Mouse (Mus musculus) limb, embryonic 12.5 days (tissue): Measurements from ENCODE around the gene Nfasc. TPM values are rescaled to one million over a fixed set of nuclear protein-coding genes. Genes with fewer than 3 reads are reported as not detected.

Source experiments
- ATAC-seq: fragments of 200-750 bp; cut with Nextera tagmentation; 2 replicates; pipeline ENCODE4 v1.8.0; 2017; ENCODE audit warnings: low read depth, moderate TSS enrichment; ENCODE audit not compliant: insufficient number of reproducible peaks, insufficient read depth, low FRiP score, low TSS enrichment
- H3K27ac ChIP-seq: fragments of 300-500 bp; sonication (generic); 2 replicates; pipeline ENCODE4 v1.5.1; 2016; ENCODE audit warnings: mild to moderate bottlenecking, moderate library complexity
- H3K27me3 ChIP-seq: fragments of 300-500 bp; sonication (generic); 2 replicates; pipeline ENCODE4 v1.6.1; 2016; ENCODE audit warnings: mild to moderate bottlenecking, moderate library complexity
- H3K36me3 ChIP-seq: fragments of 300-500 bp; sonication (generic); 2 replicates; pipeline ENCODE4 v1.6.1; 2016; ENCODE audit warnings: mild to moderate bottlenecking, moderate library complexity
- H3K4me1 ChIP-seq: fragments of 300-500 bp; sonication (generic); replicated peaks from 2 replicates; pipeline ENCODE4 v1.6.1; 2016
- H3K4me2 ChIP-seq: fragments of 300-500 bp; sonication (generic); 2 replicates; pipeline ENCODE4 v1.6.1; 2016; ENCODE audit warnings: mild to moderate bottlenecking, moderate library complexity
- H3K4me3 ChIP-seq: fragments of 300-500 bp; sonication (generic); replicated peaks from 2 replicates; pipeline ENCODE4 v1.5.1; 2016; ENCODE audit warnings: mild to moderate bottlenecking
- H3K9ac ChIP-seq: fragments of 300-500 bp; sonication (generic); replicated peaks from 2 replicates; pipeline ENCODE4 v1.6.1; 2016; ENCODE audit warnings: mild to moderate bottlenecking, moderate library complexity
- H3K9me3 ChIP-seq: fragments of 300-500 bp; sonication (generic); 2 replicates; pipeline ENCODE4 v1.6.1; 2016; ENCODE audit warnings: mild to moderate bottlenecking, moderate library complexity
- WGBS: fragments of 180-500 bp; shearing (Covaris S2); methylation state at CpG from one replicate; pipeline ENCODE4 v1.1.7; 2016; 5-methylcytosine and 5-hydroxymethylcytosine counted together
- polyA plus RNA-seq: library from polyadenylated mRNA; unstranded; fragments of >200 nt; fragmentation: Nextera tagmentation; extraction: Ambion mirVana; gene quantifications from 2 replicates; pipeline ENCODE4 v1.2.1, GENCODE M21; 2016

The Nfasc gene
- polyA plus RNA-seq, 1 experiment from 2014 or later, result 0.81 TPM

GRCm38 (mm10) chr1:132694007-132694406 lies 47.6 kb downstream of the Nfasc start:
- Histone ChIP-seq H3K4me2 (no peak overlapping the region), H3K9ac (no peak overlapping the region), H3K27ac (no peak overlapping the region), H3K36me3 (no peaks in the 10 kb centered on the region), H3K4me3 (no peak overlapping the region), H3K9me3 (no peaks in the 10 kb centered on the region), H3K4me1 (peaks cover 29% of the 10 kb centered on the region), H3K27me3 (peaks cover 34% of the 10 kb centered on the region)
- ATAC-seq, result no peak
- 39% methylated on average over 9 of the region's 9 CpGs for WGBS

GRCm38 (mm10) chr1:132689181-132689580 lies 52.4 kb downstream of the Nfasc start:
- ATAC-seq, result peak; percentile 37; the same call in 1 of the 2 replicates
- peaks cover 24% of the 10 kb centered on the region for H3K4me1 ChIP-seq
- H3K9ac ChIP-seq, result no peak overlapping the region
- H3K9me3 ChIP-seq, result no peaks in the 10 kb centered on the region
- no peaks in the 10 kb centered on the region for H3K36me3 ChIP-seq
- 11% methylated on average over 3 of the region's 3 CpGs for WGBS
- H3K27ac ChIP-seq, result peak overlapping the region; percentile 13; the same call in 1 of the 2 replicates
- H3K4me2 ChIP-seq, result no peak overlapping the region
- H3K27me3 ChIP-seq, result peaks cover 45% of the 10 kb centered on the region
- H3K4me3 ChIP-seq, result no peak overlapping the region

GRCm38 (mm10) chr1:132678935-132679334 lies 62.7 kb downstream of the Nfasc start:
- H3K4me1 ChIP-seq, result no peaks in the 10 kb centered on the region

GRCm38 (mm10) chr1:132678076-132678475 lies 63.5 kb downstream of the Nfasc start:
- no peak overlapping the region for H3K9ac ChIP-seq
- no peak overlapping the region for H3K4me3 ChIP-seq
- WGBS, result 37% methylated on average over 5 of the region's 5 CpGs
- H3K27ac ChIP-seq, result no peak overlapping the region
- H3K36me3 ChIP-seq, result no peaks in the 10 kb centered on the region
- no peak overlapping the region for H3K4me2 ChIP-seq
- ATAC-seq, result no peak
- H3K9me3 ChIP-seq, result peaks cover 6% of the 10 kb centered on the region; the same call in 1 of the 2 replicates
- H3K27me3 ChIP-seq, result peaks cover 26% of the 10 kb centered on the region
- no peaks in the 10 kb centered on the region for H3K4me1 ChIP-seq

More at GRCm38 (mm10) chr1:132678935-132679334, 62.7 kb downstream of the Nfasc start:
- no peak overlapping the region for H3K4me2 ChIP-seq
- ATAC-seq, result no peak
- H3K27ac ChIP-seq, result no peak overlapping the region
- no peak overlapping the region for H3K4me3 ChIP-seq
- no peaks in the 10 kb centered on the region for H3K36me3 ChIP-seq
- peaks cover 6% of the 10 kb centered on the region; the same call in 1 of the 2 replicates for H3K9me3 ChIP-seq
- H3K9ac ChIP-seq, result no peak overlapping the region
- WGBS, result 80% methylated on average over 12 of the region's 12 CpGs
- H3K27me3 ChIP-seq, result peaks cover 26% of the 10 kb centered on the region

- Histone ChIP-seq H3K27me3 (peaks cover 4% of the 10 kb centered on the region; the same call in 1 of the 2 replicates), H3K4me1 (peaks cover 3% of the 10 kb centered on the region; the same call in 1 of the 2 replicates), H3K36me3 (no peaks in the 10 kb centered on the region), H3K4me3 (no peak overlapping the region), H3K4me2 (no peak overlapping the region), H3K9me3 (no peaks in the 10 kb centered on the region), H3K9ac (no peak overlapping the region), H3K27ac (no peak overlapping the region)
- no peak for ATAC-seq
- 90% methylated on average over 3 of the region's 3 CpGs for WGBS
Measured at GRCm38 (mm10) chr1:132672704-132673103, 68.9 kb downstream of the Nfasc start.

- Histone ChIP-seq H3K4me1 (peaks cover 9% of the 10 kb centered on the region; the same call in 1 of the 2 replicates), H3K9me3 (no peaks in the 10 kb centered on the region), H3K27me3 (peaks cover 7% of the 10 kb centered on the region; the same call in 1 of the 2 replicates), H3K27ac (no peak overlapping the region), H3K9ac (no peak overlapping the region), H3K4me2 (no peak overlapping the region), H3K36me3 (no peaks in the 10 kb centered on the region), H3K4me3 (no peak overlapping the region)
- 92% methylated on average over 6 of the region's 6 CpGs for WGBS
- ATAC-seq, result no peak
Measured at GRCm38 (mm10) chr1:132669200-132669599, 72.4 kb downstream of the Nfasc start.

- Histone ChIP-seq H3K27me3 (peaks cover 12% of the 10 kb centered on the region), H3K4me3 (no peak overlapping the region), H3K9ac (no peak overlapping the region), H3K4me1 (0 out of 2 replicates have a peak, but pooled peaks cover 3% of the 10 kb centered on the region), H3K9me3 (no peaks in the 10 kb centered on the region), H3K36me3 (no peaks in the 10 kb centered on the region), H3K27ac (no peak overlapping the region), H3K4me2 (no peak overlapping the region)
- no peak for ATAC-seq
- 19% methylated on average over 4 of the region's 4 CpGs for WGBS
Measured at GRCm38 (mm10) chr1:132660354-132660753, 81.2 kb downstream of the Nfasc start.

- H3K4me3 ChIP-seq, result no peak overlapping the region
- H3K27ac ChIP-seq, result no peak overlapping the region
- no peak overlapping the region for H3K4me2 ChIP-seq
- no peak overlapping the region for H3K9ac ChIP-seq
- H3K9me3 ChIP-seq, result no peaks in the 10 kb centered on the region
- H3K27me3 ChIP-seq, result peaks cover 9% of the 10 kb centered on the region
- H3K36me3 ChIP-seq, result no peaks in the 10 kb centered on the region
- no peaks in the 10 kb centered on the region for H3K4me1 ChIP-seq
- ATAC-seq, result no peak
- WGBS, result 8% methylated on average over 3 of the region's 3 CpGs
Measured at GRCm38 (mm10) chr1:132659604-132660003, 82.0 kb downstream of the Nfasc start.

- no peak for ATAC-seq
- WGBS, result 73% methylated on average over 6 of the region's 6 CpGs
- H3K27ac ChIP-seq, result no peak overlapping the region
- no peaks in the 10 kb centered on the region for H3K4me1 ChIP-seq
- H3K4me2 ChIP-seq, result no peak overlapping the region
- H3K9ac ChIP-seq, result no peak overlapping the region
- H3K9me3 ChIP-seq, result no peaks in the 10 kb centered on the region
- peaks cover 8% of the 10 kb centered on the region; the same call in 1 of the 2 replicates for H3K27me3 ChIP-seq
- H3K4me3 ChIP-seq, result no peak overlapping the region
- no peaks in the 10 kb centered on the region for H3K36me3 ChIP-seq
Measured at GRCm38 (mm10) chr1:132655611-132656010, 86.0 kb downstream of the Nfasc start.

GRCm38 (mm10) chr1:132654769-132655168 lies 86.8 kb downstream of the Nfasc start:
- no peaks in the 10 kb centered on the region for H3K4me1 ChIP-seq
- H3K36me3 ChIP-seq, result no peaks in the 10 kb centered on the region
- H3K9ac ChIP-seq, result no peak overlapping the region
- H3K27ac ChIP-seq, result no peak overlapping the region
- H3K4me2 ChIP-seq, result no peak overlapping the region
- no peaks in the 10 kb centered on the region for H3K9me3 ChIP-seq
- peaks cover 3% of the 10 kb centered on the region; the same call in 1 of the 2 replicates for H3K27me3 ChIP-seq
- ATAC-seq, result no peak
- no peak overlapping the region for H3K4me3 ChIP-seq
- 70% methylated on average over 9 of the region's 9 CpGs for WGBS

GRCm38 (mm10) chr1:132653841-132654457 lies 87.6 kb downstream of the Nfasc start:
- Histone ChIP-seq H3K4me1 (no peaks in the 10 kb centered on the region), H3K4me2 (no peak overlapping the region), H3K27ac (no peak overlapping the region), H3K9me3 (no peaks in the 10 kb centered on the region), H3K4me3 (no peak overlapping the region), H3K9ac (no peak overlapping the region), H3K36me3 (no peaks in the 10 kb centered on the region), H3K27me3 (no peaks in the 10 kb centered on the region)
- WGBS, result 72% methylated on average over 12 of the region's 12 CpGs
- ATAC-seq, result no peak

GRCm38 (mm10) chr1:132653161-132653560 lies 88.4 kb downstream of the Nfasc start:
- ATAC-seq, result no peak

More at GRCm38 (mm10) chr1:132653161-132653560, 88.4 kb downstream of the Nfasc start:
- H3K27ac ChIP-seq, result no peak overlapping the region
- no peak overlapping the region for H3K4me3 ChIP-seq
- no peaks in the 10 kb centered on the region for H3K4me1 ChIP-seq
- H3K9ac ChIP-seq, result no peak overlapping the region
- no peaks in the 10 kb centered on the region for H3K9me3 ChIP-seq
- H3K4me2 ChIP-seq, result no peak overlapping the region
- 78% methylated on average over 9 of the region's 9 CpGs for WGBS
- no peaks in the 10 kb centered on the region for H3K27me3 ChIP-seq
- no peaks in the 10 kb centered on the region for H3K36me3 ChIP-seq
